Mouse (Mus musculus) bone marrow macrophage, adult 2 months (primary cell): ENCODE data around the gene Wnt11. TPM values are rescaled to one million over a fixed set of nuclear protein-coding genes. Genes with fewer than 3 reads are reported as not detected.

Source experiments
- H3K27ac ChIP-seq: 2 replicates; pipeline ENCODE4 v1.5.1; 2012; ENCODE audit warnings: low read depth, low read length; ENCODE audit not compliant: insufficient read depth
- H3K4me1 ChIP-seq: 2 replicates; pipeline ENCODE4 v1.6.1; 2012; ENCODE audit warnings: low read length; ENCODE audit not compliant: control insufficient read depth, insufficient read depth
- H3K4me3 ChIP-seq: 2 replicates; pipeline ENCODE4 v1.5.1; 2012; ENCODE audit warnings: mild to moderate bottlenecking, low read length, moderate library complexity; ENCODE audit not compliant: insufficient read depth
- CTCF ChIP-seq: IDR thresholded peaks from 2 replicates; pipeline ENCODE4 v1.5.1; 2012; ENCODE audit warnings: low read depth, mild to moderate bottlenecking, low read length, moderate library complexity
- POLR2A ChIP-seq: IDR thresholded peaks from 2 replicates; pipeline ENCODE4 v1.6.1; 2012; ENCODE audit warnings: mild to moderate bottlenecking, low read depth, low read length, borderline replicate concordance
- polyA plus RNA-seq: library from polyadenylated mRNA; stranded (reverse); fragments of >200 nt; gene quantifications from 2 replicates; pipeline ENCODE4 v1.2.4, GENCODE M21; 2012; ENCODE audit not compliant: missing spikeins, insufficient read depth, insufficient read length

Wnt11 gene
- polyA plus RNA-seq, 1 experiment = not detected

GRCm38 (mm10) chr7:98894768-98895167 lies 59.9 kb downstream of the Wnt11 start:
- Histone ChIP-seq H3K4me1 (peaks cover 7% of the 10 kb centered on the region), H3K4me3 (no peak overlapping the region), H3K27ac (no peak overlapping the region)
- TF ChIP-seq POLR2A (no peak), CTCF (no peak)

- TF ChIP-seq CTCF (no peak), POLR2A (no peak)
- no peak overlapping the region for H3K27ac ChIP-seq
- peaks cover 10% of the 10 kb centered on the region for H3K4me1 ChIP-seq
- H3K4me3 ChIP-seq = no peak overlapping the region
These were observed 60.7 kb downstream of the Wnt11 start for GRCm38 (mm10) chr7:98895501-98896095.

GRCm38 (mm10) chr7:98897323-98897722 lies 62.4 kb downstream of the Wnt11 start:
- no peak overlapping the region for H3K27ac ChIP-seq
- no peak for TF ChIP-seq CTCF
- TF ChIP-seq POLR2A = no peak
- peaks cover 8% of the 10 kb centered on the region for H3K4me1 ChIP-seq
- no peak overlapping the region for H3K4me3 ChIP-seq

GRCm38 (mm10) chr7:98899815-98900214 lies 64.9 kb downstream of the Wnt11 start:
- no peak overlapping the region for H3K27ac ChIP-seq
- peaks cover 5% of the 10 kb centered on the region; the same call in 1 of the 2 replicates for H3K4me1 ChIP-seq
- TF ChIP-seq CTCF (no peak), POLR2A (no peak)
- H3K4me3 ChIP-seq = no peak overlapping the region

GRCm38 (mm10) chr7:98901120-98901519 lies 66.2 kb downstream of the Wnt11 start:
- TF ChIP-seq CTCF = peak; percentile 61
- no peak for TF ChIP-seq POLR2A
- H3K27ac ChIP-seq = no peak overlapping the region
- H3K4me1 ChIP-seq = peaks cover 10% of the 10 kb centered on the region
- H3K4me3 ChIP-seq = no peak overlapping the region

- Histone ChIP-seq H3K4me1 (peaks cover 13% of the 10 kb centered on the region), H3K27ac (no peak overlapping the region), H3K4me3 (no peak overlapping the region)
- TF ChIP-seq CTCF (no peak), POLR2A (no peak)
These were observed 69.0 kb downstream of the Wnt11 start for GRCm38 (mm10) chr7:98903884-98904283.

Other genes with a start within 250 kb of the Wnt11 start
- gene Emsy, start 178.3 kb upstream of the Wnt11 start, polyA plus RNA-seq = 30.1 and 33.8 TPM in 2 replicates
- 16.1 and 17.3 TPM in 2 replicates for gene Thap12, start 132.0 kb upstream of the Wnt11 start, polyA plus RNA-seq